Mouse (Mus musculus) lung, adult 2 months (tissue): Measurements from ENCODE around the gene Nup62.

Source experiments
- CTCF ChIP-seq: fragments of 200-500 bp; IDR thresholded peaks from 2 replicates; pipeline ENCODE4 v1.5.1; 2011; ENCODE audit warnings: mild to moderate bottlenecking, low read length, control low read depth; ENCODE audit not compliant: insufficient read depth
- POLR2A ChIP-seq: fragments of 200-500 bp; IDR thresholded peaks from 2 replicates; pipeline ENCODE4 v1.6.1; 2011; ENCODE audit warnings: low read depth, mild to moderate bottlenecking, control low read depth, low read length, borderline replicate concordance; ENCODE audit errors: extremely low read depth

- no peak for TF ChIP-seq CTCF
- peak; percentile 84; the same call in 1 of the 2 replicates for TF ChIP-seq POLR2A
Measured at GRCm38 (mm10) chr7:44815721-44816469, at the start of gene Nup62, which contains the start of gene Il4i1.
